Mouse (Mus musculus): ENCODE measurements around the gene Fam166b.

- no peak for TF ChIP-seq CTCF (IDR thresholded peaks at IDR 0.05; ENCODE audit: low read depth)
- TF ChIP-seq EP300 (IDR thresholded peaks at IDR 0.05; ENCODE audit: low read depth) = no peak
Measured at GRCm38 (mm10) chr4:43424072-43424471, 4.9 kb downstream of the Fam166b start.
